Comparison of ENCODE assay signal across 35 mouse cellular contexts in the genomic region with DNA sequence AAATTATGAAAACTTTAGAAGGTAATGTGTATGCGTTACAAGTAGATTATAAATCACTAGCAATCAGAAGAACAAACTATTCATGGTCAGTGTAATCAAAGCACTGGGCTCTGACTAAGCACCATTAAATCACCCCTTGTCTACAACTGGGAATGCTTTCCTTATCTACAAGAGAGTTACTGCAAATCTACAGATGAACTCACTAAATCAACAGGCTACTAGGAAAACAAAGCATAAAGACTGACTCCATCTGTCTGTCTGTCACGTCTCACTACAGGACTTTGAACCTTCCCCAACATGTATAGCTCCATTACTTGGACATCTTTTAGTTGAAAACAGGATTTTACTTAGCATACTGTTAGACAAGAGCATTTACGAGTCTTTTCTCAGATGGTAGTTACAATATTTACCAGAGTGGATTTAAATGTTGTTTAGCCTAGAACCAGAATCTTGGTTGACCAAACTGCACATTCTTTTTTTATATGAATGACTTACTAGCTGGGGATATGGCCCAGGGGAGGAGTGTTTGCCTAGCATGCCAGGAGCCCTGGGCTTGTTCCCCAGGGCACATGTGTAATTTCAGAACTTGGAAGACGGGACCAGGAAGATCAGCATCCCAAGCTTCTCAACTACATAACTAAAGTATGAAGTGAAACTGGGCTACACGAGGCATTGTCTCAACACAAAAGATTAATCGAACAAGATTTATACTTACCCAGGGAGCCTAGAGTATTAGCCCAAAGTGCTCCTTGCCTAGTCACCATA. TPM values are rescaled to one million over a fixed set of nuclear protein-coding genes. Genes with fewer than 3 reads are reported as not detected.
DNase-seq lines count a peak whose midpoint lies in the region; ATAC-seq and TF ChIP-seq lines count a peak whose summit lies in the region.
"Had no signal": no experiment of that assay in that cellular context is flagged by ENCODE, and none has a peak within 500 bp of the region (broad histone marks: within the 10 kb centered on the region; RNA-seq: fewer than 3 reads in every experiment).

No protein-coding gene starts in this region.

- ATAC-seq in liver, embryonic 13.5 days (ENCODE audit: low read depth) = no peak
- ATAC-seq in intestine, postnatal 0 days = peak; percentile 76
- peak; percentile 44; the same call in 1 of the 2 replicates for ATAC-seq in stomach, embryonic 16.5 days (ENCODE audit: insufficient read depth, low FRiP score)
- ATAC-seq: forebrain, embryonic 14.5 days; hindbrain, embryonic 16.5 days had no signal

- no peaks in the 10 kb centered on the region for H3K27me3 ChIP-seq in liver, embryonic 13.5 days
- H3K27me3 ChIP-seq in intestine, postnatal 0 days (replicated peaks; ENCODE audit: control insufficient read depth, insufficient read depth, low read length) = no peaks in the 10 kb centered on the region
- no peaks in the 10 kb centered on the region for H3K27me3 ChIP-seq in stomach, embryonic 16.5 days (ENCODE audit: control insufficient read depth, insufficient read depth, low read length)
- H3K27me3 ChIP-seq: embryonic facial prominence, embryonic 12.5 days; kidney, embryonic 15.5 days; lung, embryonic 15.5 days; neural tube, embryonic 12.5 days had no signal

- H3K27ac ChIP-seq in liver, embryonic 13.5 days = peak overlapping the region; percentile 43; the same call in 1 of the 2 replicates
- H3K27ac ChIP-seq in intestine, postnatal 0 days (ENCODE audit: low read depth, low read length) = no peak overlapping the region
- no peak overlapping the region for H3K27ac ChIP-seq in stomach, embryonic 16.5 days (ENCODE audit: low read length)
- H3K27ac ChIP-seq: embryonic facial prominence, embryonic 12.5 days; kidney, embryonic 15.5 days; lung, embryonic 15.5 days; midbrain, embryonic 10.5 days; neural tube, embryonic 12.5 days had no signal

- no peak overlapping the region for H3K9ac ChIP-seq in liver, embryonic 13.5 days
- no peak overlapping the region for H3K9ac ChIP-seq in intestine, postnatal 0 days (ENCODE audit: low read depth, low read length)
- H3K9ac ChIP-seq in stomach, embryonic 16.5 days (ENCODE audit: low read length) = no peak overlapping the region
- H3K9ac ChIP-seq: embryonic facial prominence, embryonic 12.5 days; kidney, embryonic 15.5 days; lung, embryonic 15.5 days; neural tube, embryonic 12.5 days had no signal

- H3K36me3 ChIP-seq in liver, embryonic 13.5 days = peaks cover 79% of the 10 kb centered on the region
- peaks cover 39% of the 10 kb centered on the region for H3K36me3 ChIP-seq in intestine, postnatal 0 days (ENCODE audit: control insufficient read depth, insufficient read depth)
- H3K36me3 ChIP-seq in stomach, embryonic 16.5 days (ENCODE audit: control insufficient read depth, insufficient read depth, low read length) = peaks cover 12% of the 10 kb centered on the region; the same call in 1 of the 2 replicates

- DNase-seq in adrenal gland, adult 2 months = peak; percentile 43
- no peak for DNase-seq in adrenal gland, adult 18-20 months (ENCODE audit: low spot score in 2 of 2)
- DNase-seq in liver, embryonic 13.5 days = no peak
- DNase-seq in liver = no peak
- DNase-seq in thymus, postnatal 10 days (ENCODE audit: low spot score in 2 of 2) = no peak
- DNase-seq in spleen, adult 12 weeks (ENCODE audit: low spot score) = no peak
- DNase-seq: cerebellum, adult 11-12 months; cerebellum, adult 9-11 months; embryo, embryonic 11 days; heart, postnatal 14 days; kidney, adult 18-20 months; kidney, postnatal 25 days; thymus, postnatal 25 days had no signal

- 81% methylated on average over 6 of the region's 6 CpGs for WGBS in liver, embryonic 13.5 days (ENCODE audit: insufficient replicate concordance)
- WGBS in intestine, postnatal 0 days = 47% methylated on average over 6 of the region's 6 CpGs
- WGBS in stomach, embryonic 16.5 days = 71% methylated on average over 6 of the region's 6 CpGs

- no peaks in the 10 kb centered on the region for H3K9me3 ChIP-seq in liver, embryonic 13.5 days (replicated peaks)
- H3K9me3 ChIP-seq in intestine, postnatal 0 days (ENCODE audit: control insufficient read depth) = no peaks in the 10 kb centered on the region
- no peaks in the 10 kb centered on the region for H3K9me3 ChIP-seq in stomach, embryonic 16.5 days (replicated peaks; ENCODE audit: control insufficient read depth, low read length)
- H3K9me3 ChIP-seq: embryonic facial prominence, embryonic 12.5 days; G1E; kidney, embryonic 15.5 days; lung, embryonic 15.5 days; midbrain, embryonic 10.5 days; neural tube, embryonic 12.5 days had no signal

- no peak for TF ChIP-seq CTCF in intestine, postnatal 0 days (IDR thresholded peaks at IDR 0.05; ENCODE audit: low read depth)

- no peak overlapping the region for H3K4me3 ChIP-seq in liver, embryonic 13.5 days (replicated peaks)
- no peak overlapping the region for H3K4me3 ChIP-seq in intestine, postnatal 0 days (ENCODE audit: low read depth, low read length)
- H3K4me3 ChIP-seq in stomach, embryonic 16.5 days (replicated peaks; ENCODE audit: low read length) = no peak overlapping the region
- H3K4me3 ChIP-seq: embryonic facial prominence, embryonic 12.5 days; kidney, embryonic 15.5 days; lung, embryonic 15.5 days; midbrain, embryonic 10.5 days; myocyte; neural tube, embryonic 12.5 days had no signal

- no peak overlapping the region for H3K4me2 ChIP-seq in liver, embryonic 13.5 days
- no peak overlapping the region for H3K4me2 ChIP-seq in intestine, postnatal 0 days (replicated peaks; ENCODE audit: low read depth)
- H3K4me2 ChIP-seq in stomach, embryonic 16.5 days (ENCODE audit: low read depth, low read length) = no peak overlapping the region
- H3K4me2 ChIP-seq: embryonic facial prominence, embryonic 12.5 days; kidney, embryonic 15.5 days; lung, embryonic 15.5 days; neural tube, embryonic 12.5 days had no signal

- peaks cover 6% of the 10 kb centered on the region for H3K4me1 ChIP-seq in liver, embryonic 13.5 days (replicated peaks)
- H3K4me1 ChIP-seq in intestine, postnatal 0 days (replicated peaks; ENCODE audit: control insufficient read depth, insufficient read depth, low read length) = no peaks in the 10 kb centered on the region
- 0 out of 2 replicates have a peak, but pooled peaks cover 2% of the 10 kb centered on the region for H3K4me1 ChIP-seq in stomach, embryonic 16.5 days (ENCODE audit: control insufficient read depth, insufficient read depth, low read length)
- H3K4me1 ChIP-seq: embryonic facial prominence, embryonic 12.5 days; kidney, embryonic 15.5 days; lung, embryonic 15.5 days; midbrain, embryonic 10.5 days; neural tube, embryonic 12.5 days had no signal

RNA-seq across cellular contexts. Expression of gene Timm23, which starts 10.9 kb away (rescaled TPM):
- total RNA-seq in adrenal gland, adult 2 months (2021) = 100 to 1,000 TPM; 150 to 152 TPM
- polyA plus RNA-seq in adrenal gland, adult 2 months (2012; rRNA removed) = 165 TPM in 2 replicates
- 100 to 1,000 TPM; 145 to 155 TPM for total RNA-seq in adrenal gland, adult 18-20 months (2021)
- polyA plus RNA-seq in liver, embryonic 13.5 days (2015; fragmentation: Nextera tagmentation; extraction: Ambion mirVana) = 266 and 271 TPM in 2 replicates
- polyA plus RNA-seq in intestine, postnatal 0 days (2015; fragmentation: Nextera tagmentation; extraction: Ambion mirVana) = 196 and 209 TPM in 2 replicates
- 218 and 251 TPM in 2 replicates for polyA plus RNA-seq in stomach, embryonic 16.5 days (2015; fragmentation: Nextera tagmentation; extraction: Ambion mirVana)

RNA-seq across cellular contexts. Expression of gene Parg, which starts 10.9 kb away (rescaled TPM):
- 10 to 100 TPM; 49.0 to 69.1 TPM for total RNA-seq in adrenal gland, adult 2 months (2021)
- polyA plus RNA-seq in adrenal gland, adult 2 months (2012; rRNA removed) = 6.3 and 8.9 TPM in 2 replicates
- total RNA-seq in adrenal gland, adult 18-20 months (2021) = 10 to 100 TPM; 42.0 to 68.8 TPM
- polyA plus RNA-seq in liver, embryonic 13.5 days (2015; fragmentation: Nextera tagmentation; extraction: Ambion mirVana) = 14.6 and 18.4 TPM in 2 replicates
- 15.7 and 19.7 TPM in 2 replicates for polyA plus RNA-seq in intestine, postnatal 0 days (2015; fragmentation: Nextera tagmentation; extraction: Ambion mirVana)
- 29.1 and 30.0 TPM in 2 replicates for polyA plus RNA-seq in stomach, embryonic 16.5 days (2015; fragmentation: Nextera tagmentation; extraction: Ambion mirVana)

RNA-seq across cellular contexts. Expression of gene Ncoa4, which starts 31.1 kb away (rescaled TPM):
- total RNA-seq in adrenal gland, adult 2 months (2021) = 100 to 1,000 TPM; 155 to 232 TPM
- polyA plus RNA-seq in adrenal gland, adult 2 months (2012; rRNA removed) = 18.6 and 27.6 TPM in 2 replicates
- 100 to 1,000 TPM; 219 to 247 TPM for total RNA-seq in adrenal gland, adult 18-20 months (2021)
- 288 and 359 TPM in 2 replicates for polyA plus RNA-seq in liver, embryonic 13.5 days (2015; fragmentation: Nextera tagmentation; extraction: Ambion mirVana)
- 239 and 254 TPM in 2 replicates for polyA plus RNA-seq in intestine, postnatal 0 days (2015; fragmentation: Nextera tagmentation; extraction: Ambion mirVana)
- 145 and 150 TPM in 2 replicates for polyA plus RNA-seq in stomach, embryonic 16.5 days (2015; fragmentation: Nextera tagmentation; extraction: Ambion mirVana)

RNA-seq across cellular contexts. Expression of gene Msmb, which starts 49.0 kb away (rescaled TPM):
- not detected for total RNA-seq in adrenal gland, adult 2 months (2021)
- not detected in 2 replicates for polyA plus RNA-seq in adrenal gland, adult 2 months (2012; rRNA removed)
- not detected for total RNA-seq in adrenal gland, adult 18-20 months (2021)
- 0.33 and 0.45 TPM in 2 replicates for polyA plus RNA-seq in liver, embryonic 13.5 days (2015; fragmentation: Nextera tagmentation; extraction: Ambion mirVana)
- polyA plus RNA-seq in intestine, postnatal 0 days (2015; fragmentation: Nextera tagmentation; extraction: Ambion mirVana) = not detected in 2 replicates
- polyA plus RNA-seq in stomach, embryonic 16.5 days (2015; fragmentation: Nextera tagmentation; extraction: Ambion mirVana) = not detected in 2 replicates
- total RNA-seq: gastrocnemius, adult 8-10 months; heart, postnatal 14 days; layer of hippocampus, adult 8-10 months; left cerebral cortex, postnatal 14 days; liver, adult 2 months; megakaryocyte progenitor cell, adult 5-6 weeks; midbrain, postnatal 0 days had no signal
- polyA plus RNA-seq: embryonic facial prominence, embryonic 12.5 days; forebrain, embryonic 14.5 days; G1E; gonadal fat pad, adult 2 months; heart, embryonic 14.5 days; hindbrain, embryonic 11.5 days; hindbrain, embryonic 16.5 days; kidney, embryonic 15.5 days; limb, embryonic 11.5 days; liver, adult 2 months; lung, embryonic 15.5 days; midbrain, embryonic 10.5 days; midbrain, postnatal 0 days; myocyte; neural tube, embryonic 12.5 days; stomach, embryonic 14.5 days had no signal
